Mouse (Mus musculus) left cerebral cortex, postnatal 25 days (tissue): ENCODE data around the gene Zfp773. TPM values are rescaled to one million over a fixed set of nuclear protein-coding genes. Genes with fewer than 3 reads are reported as not detected.
"Not testable (repeated sequence)": the region's sequence is repeated elsewhere in the genome, so short reads cannot be mapped to it uniquely, and the experiment has no call there.

Source experiments
- DNase-seq, 2 experiments: peaks; one replicate each; pipeline ENCODE4 v3.0.0; 2022; ENCODE audit warnings: low spot score in 2 of 2, mixed read lengths in 1 of 2
- intact Hi-C: fragments of 180-260 bp; cut with DNase I; formaldehyde crosslinking; loops from one replicate; pipeline ENCODE4 v1.15.1; 2025
- total RNA-seq, 2 experiments: library from RNA; stranded (reverse); gene quantifications; 2 replicates each; pipeline ENCODE4 v1.2.3; 2021

The Zfp773 gene
- 1 to 10 TPM; 2.0 to 2.3 TPM for total RNA-seq

GRCm38 (mm10) chr7:7136379-7136866 is at the start of gene Zfp773:
Gene Zfp773, minus strand, starts transcription at chr7:7136755.
- DNase-seq: peak; percentile 63 to 70
- intact Hi-C loops: loop anchor here (1.0 kb wide), 2 partner anchors 15 to 142 kb away; partner anchors contain the start of genes Gm45844 and Zfp954

GRCm38 (mm10) chr7:7185897-7186296 is 49.3 kb upstream of the Zfp773 start:
- intact Hi-C loops: loop anchor here (5.0 to 10.0 kb wide), 2 partner anchors 64 to 241 kb away; partner anchors contain the start of gene Zfp954
- no peak for DNase-seq

- intact Hi-C loops: loop anchor here (1.0 to 10.0 kb wide), 2 partner anchors 50 to 587 kb away; partner anchors contain the start of gene Zfp954
- DNase-seq: peak; percentile 67 to 90
These were observed 34.9 kb upstream of the Zfp773 start, which contains the start of gene Zfp418 for GRCm38 (mm10) chr7:7171227-7172147. Gene Zfp418, plus strand, starts transcription at chr7:7171330.

- intact Hi-C loops: no loop called here
- no peak for DNase-seq
These were observed 9.5 kb upstream of the Zfp773 start for GRCm38 (mm10) chr7:7145991-7146608.

- intact Hi-C loops: no loop called here
- DNase-seq: no peak
These were observed 7.7 kb upstream of the Zfp773 start for GRCm38 (mm10) chr7:7144215-7144614.

DNA sequence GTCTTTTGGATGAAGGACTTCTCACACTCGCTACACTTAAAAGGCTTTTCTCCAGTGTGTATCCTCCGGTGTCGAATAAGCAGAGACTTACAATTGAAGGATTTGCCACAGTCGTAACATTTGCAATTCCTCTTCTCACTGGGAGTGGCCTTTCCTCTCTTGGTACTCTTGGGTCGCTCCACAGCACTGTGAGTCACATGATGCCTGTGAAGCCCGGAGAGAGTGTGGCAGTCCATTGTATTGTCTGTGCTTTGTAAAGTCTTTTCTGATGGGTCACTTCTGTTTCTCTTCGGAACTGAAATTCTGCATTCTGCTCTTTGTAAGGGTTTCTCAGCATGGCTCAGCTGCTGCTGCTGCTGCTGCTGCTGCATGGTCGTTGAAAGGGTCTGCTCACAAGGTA is 3.8 kb downstream of the Zfp773 start:
- no peak for DNase-seq
- intact Hi-C loops: no loop called here

GRCm38 (mm10) chr7:7130491-7131124 is 5.9 kb downstream of the Zfp773 start:
- DNase-seq, intact Hi-C loops: not testable (repeated sequence)

DNA sequence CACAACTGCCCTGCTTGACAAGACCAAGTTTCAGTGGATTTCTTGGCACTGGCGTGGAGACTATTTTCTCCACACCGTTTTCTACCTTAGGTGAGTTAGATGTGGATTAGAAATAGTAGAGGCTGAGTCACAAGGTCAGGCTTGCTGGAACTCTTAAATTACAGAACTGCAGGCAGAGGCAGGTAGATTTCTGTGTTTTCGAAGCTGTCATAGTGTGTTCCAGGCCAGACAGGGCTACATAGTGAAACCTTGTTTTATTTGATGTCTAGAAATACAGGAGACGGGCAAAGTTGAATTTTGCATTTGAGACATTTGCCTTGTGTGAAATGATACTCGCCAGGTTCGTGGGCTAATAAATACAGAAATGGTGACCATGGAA is 15.0 kb downstream of the Zfp773 start:
- intact Hi-C loops: loop anchor here (1.0 to 5.0 kb wide), 5 partner anchors 15 to 176 kb away; partner anchors contain the start of genes Gm45844, Zfp418 and Zfp773
- DNase-seq: no peak

DNA sequence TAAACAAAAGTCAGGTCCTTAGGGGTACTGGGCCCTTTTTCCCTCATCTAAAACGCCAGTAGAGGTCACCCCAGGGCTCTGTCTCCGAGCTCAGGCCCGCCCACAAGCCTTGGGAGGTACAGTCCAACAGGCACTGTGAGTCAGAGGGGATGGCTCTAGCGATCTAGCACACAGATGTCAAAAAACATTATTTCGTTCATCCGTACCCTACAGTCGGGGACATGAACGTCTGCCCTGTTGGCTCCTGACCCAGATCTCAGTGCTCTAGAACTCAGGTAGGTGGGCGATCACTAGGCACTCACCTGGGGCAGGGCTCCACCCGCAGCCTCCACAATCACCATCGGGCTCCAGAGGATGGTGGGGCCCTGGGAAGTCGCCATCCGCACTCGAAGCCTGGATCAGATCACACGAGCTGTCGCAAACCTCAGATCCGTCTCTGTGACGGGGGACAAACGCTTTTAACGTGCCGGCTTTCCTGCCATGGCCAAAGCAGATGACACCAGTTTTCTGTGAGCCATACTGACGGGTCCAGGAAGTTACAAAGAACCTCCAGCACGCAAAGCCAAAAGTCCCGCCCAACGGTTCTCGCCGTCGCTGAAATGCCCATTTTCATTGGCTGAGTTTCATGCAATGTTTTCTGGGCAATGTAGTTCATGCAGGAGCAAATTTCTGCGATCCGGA is 15.5 kb downstream of the Zfp773 start, which contains the start of gene Zfp954:
TSS of gene Zfp954 (minus strand) at position 568 of the 681 bp plus-strand sequence.
- intact Hi-C loops: loop anchor here (1.0 to 5.0 kb wide), 5 partner anchors 15 to 176 kb away; partner anchors contain the start of genes Gm45844, Zfp418 and Zfp773
- peak; percentile 89 to 96 for DNase-seq

GRCm38 (mm10) chr7:7118441-7118840 is 18.1 kb downstream of the Zfp773 start:
- intact Hi-C loops: no loop called here

DNA sequence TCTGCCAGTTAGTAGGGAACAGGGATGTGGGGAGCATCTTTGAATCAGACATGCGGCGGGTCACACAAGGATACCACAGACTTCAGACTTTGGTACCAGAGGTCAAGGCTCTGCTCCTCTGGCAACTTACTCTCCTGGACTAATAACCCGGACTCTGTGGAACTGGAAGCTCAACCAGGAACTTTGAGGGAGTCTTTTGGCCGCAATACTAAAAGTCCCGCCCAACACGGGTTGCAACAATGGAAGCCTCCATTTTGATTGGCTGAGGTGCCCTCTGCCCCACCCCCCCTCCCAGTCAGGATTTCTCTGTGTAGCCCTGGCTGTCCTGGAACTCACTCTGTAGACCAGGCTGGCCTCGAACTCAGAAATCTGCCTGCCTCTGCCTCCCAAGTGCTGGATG is 28.1 kb downstream of the Zfp773 start:
- intact Hi-C loops: no loop called here
- no peak for DNase-seq

More at GRCm38 (mm10) chr7:7118441-7118840, 18.1 kb downstream of the Zfp773 start:
- DNase-seq: no peak

Other genes starting within 250 kb of the Zfp773 start
- gene Aurkc, start 141.5 kb downstream of the Zfp773 start, total RNA-seq: not detected
- 10 to 100 TPM; 12.2 to 13.8 TPM for gene Zfp954, start 15.3 kb downstream of the Zfp773 start, total RNA-seq
- 1 to 10 TPM; 5.7 to 7.9 TPM for gene Zfp418, start 34.6 kb upstream of the Zfp773 start, total RNA-seq
- gene Zfp772, start 73.2 kb upstream of the Zfp773 start, total RNA-seq: 1 to 10 TPM; 8.5 to 8.9 TPM
- gene Vmn2r29, start 110.6 kb upstream of the Zfp773 start, total RNA-seq: 1 to 10 TPM; 1.4 to 2.4 TPM
- 10 to 100 TPM in 1 of 2 experiments, 1 to 10 TPM in 1; 9.5 to 10.4 TPM for gene Gm45844, start 141.5 kb upstream of the Zfp773 start, total RNA-seq
- 100 to 1,000 TPM; 138 to 141 TPM for gene Clcn4, start 164.1 kb upstream of the Zfp773 start, total RNA-seq
- gene Vmn2r30, start 200.9 kb upstream of the Zfp773 start, total RNA-seq: not detected
- gene Gm45783, start 237.8 kb upstream of the Zfp773 start, total RNA-seq: not detected